Mouse (Mus musculus) hematopoietic multipotent progenitor cell, adult 10-12 weeks (in vitro differentiated cells): Measurements from ENCODE around the gene Gm20425. TPM values are rescaled to one million over a fixed set of nuclear protein-coding genes. Genes with fewer than 3 reads are reported as not detected.

Experiments
- polyA plus RNA-seq: library from polyadenylated mRNA; stranded (reverse); fragments of >175 nt; gene quantifications from 2 replicates; pipeline ENCODE4 v1.2.3, GENCODE M21; 2012; ENCODE audit warnings: low replicate concordance

The Gm20425 gene
- polyA plus RNA-seq, result not detected in 2 replicates

GRCm38 (mm10) chr9:103230151-103230951 lies at the start of gene Gm20425, which contains the start of gene Trf:
Gene Gm20425 (minus strand): TSS chr9:103230307.
Gene Trf (minus strand): TSS chr9:103230444.

GRCm38 (mm10) chr9:103201561-103202260 lies 28.4 kb downstream of the Gm20425 start, which contains the start of gene Srprb:
Gene Srprb (minus strand): TSS chr9:103202137.

Other genes with a start within 250 kb of the Gm20425 start
- 1.3 and 4.7 TPM in 2 replicates for gene Slco2a1, start 241.6 kb downstream of the Gm20425 start, polyA plus RNA-seq
- gene Rab6b, start 118.5 kb downstream of the Gm20425 start, polyA plus RNA-seq, result 0.12 and 8.0 TPM in 2 replicates
- gene Srprb, start 28.2 kb downstream of the Gm20425 start, polyA plus RNA-seq, result 7.5 and 22.8 TPM in 2 replicates
- 105 and 170 TPM in 2 replicates for gene Trf, start 137 bp upstream of the Gm20425 start, polyA plus RNA-seq
- 0.39 and 10.6 TPM in 2 replicates for gene 1300017J02Rik, start 74.8 kb upstream of the Gm20425 start, polyA plus RNA-seq
- gene Topbp1, start 74.9 kb upstream of the Gm20425 start, polyA plus RNA-seq, result 12.4 and 20.1 TPM in 2 replicates
- gene Cdv3, start 135.5 kb upstream of the Gm20425 start, polyA plus RNA-seq, result 104 and 173 TPM in 2 replicates